Mouse (Mus musculus): Measurements from ENCODE around the gene Dmap1. TPM values are rescaled to one million over a fixed set of nuclear protein-coding genes. Genes with fewer than 3 reads are reported as not detected.

Dmap1 gene
- polyA plus RNA-seq, 1 experiment from 2014 or later, result 64.8 TPM

DNA sequence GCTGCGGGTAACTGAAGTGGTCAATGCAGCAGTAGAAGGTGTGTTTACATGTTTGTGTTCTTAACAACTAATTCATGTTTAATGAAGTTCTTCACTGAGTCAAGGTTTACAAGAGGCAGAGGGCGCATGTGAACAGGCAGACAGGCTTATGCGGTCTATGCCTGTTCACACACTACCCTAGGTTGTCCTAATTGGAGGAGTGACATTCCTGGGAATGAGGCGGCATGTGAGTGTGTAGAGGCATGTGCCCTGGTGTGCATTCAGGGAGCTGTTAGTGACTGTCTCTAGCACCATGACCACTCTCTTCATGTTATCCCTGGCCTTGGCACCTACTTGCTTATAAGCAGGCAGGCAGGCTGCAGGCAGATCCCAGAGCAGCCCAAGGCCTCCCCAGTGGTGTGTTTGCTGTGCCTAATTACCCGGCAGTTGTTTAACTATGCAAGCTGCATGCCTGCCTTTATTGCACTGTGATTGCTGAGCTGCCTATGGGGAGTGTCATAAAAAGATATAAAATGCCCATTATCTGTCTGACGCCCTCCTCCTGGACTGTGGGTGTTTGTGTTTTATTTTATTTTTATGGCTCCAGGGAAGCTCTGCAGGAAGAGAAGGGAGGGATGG, 51.9 kb downstream of the Dmap1 start:
- H3K9ac ChIP-seq (replicated peaks; ENCODE audit: low read length), result no peak overlapping the region
- H3K4me1 ChIP-seq (ENCODE audit: insufficient read depth, low read length), result peaks cover 19% of the 10 kb centered on the region; the same call in 1 of the 2 replicates
- no peak overlapping the region for H3K4me3 ChIP-seq (ENCODE audit: low read length)
- no peaks in the 10 kb centered on the region for H3K9me3 ChIP-seq (ENCODE audit: low read length)
- WGBS, result 51% methylated on average over 6 of the region's 6 CpGs
- H3K27me3 ChIP-seq (ENCODE audit: insufficient read depth, low read length), result no peaks in the 10 kb centered on the region
- no peak overlapping the region for H3K4me2 ChIP-seq (replicated peaks; ENCODE audit: low read depth, low read length)
- peaks cover 3% of the 10 kb centered on the region; the same call in 1 of the 2 replicates for H3K36me3 ChIP-seq (ENCODE audit: insufficient read depth, low read length)
- H3K27ac ChIP-seq (ENCODE audit: low read length), result no peak overlapping the region
- peak; percentile 49 for ATAC-seq (ENCODE audit: low FRiP score, low TSS enrichment)

DNA sequence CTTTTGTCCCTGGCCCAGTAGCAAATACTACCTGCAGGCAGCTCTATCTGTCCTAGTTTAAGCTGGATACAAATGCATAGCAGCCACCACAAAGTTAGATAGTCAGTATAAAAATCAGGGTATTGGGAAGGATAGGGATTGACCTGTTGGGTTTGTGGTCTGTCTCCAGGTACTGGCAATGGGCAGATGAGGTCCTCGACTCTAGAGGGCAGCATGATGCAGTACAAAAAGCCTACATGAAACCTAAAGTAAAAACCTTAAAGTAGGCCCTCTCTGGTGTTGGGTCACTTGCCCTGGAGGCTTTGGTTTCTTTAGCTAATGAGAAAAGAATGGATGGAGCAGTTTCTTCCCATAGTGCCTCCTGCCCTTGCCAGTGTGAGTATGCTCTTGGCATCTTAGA, 53.6 kb downstream of the Dmap1 start:
- 52% methylated on average over 1 of the region's 1 CpGs for WGBS

More for the DNA sequence above, 53.6 kb downstream of the Dmap1 start:
- Histone ChIP-seq H3K4me3 (ENCODE audit: low read length) (no peak overlapping the region), H3K36me3 (ENCODE audit: insufficient read depth, low read length) (peaks cover 3% of the 10 kb centered on the region; the same call in 1 of the 2 replicates), H3K9me3 (ENCODE audit: low read length) (no peaks in the 10 kb centered on the region), H3K27ac (ENCODE audit: low read length) (no peak overlapping the region), H3K4me1 (ENCODE audit: insufficient read depth, low read length) (peaks cover 28% of the 10 kb centered on the region), H3K9ac (replicated peaks; ENCODE audit: low read length) (no peak overlapping the region), H3K27me3 (ENCODE audit: insufficient read depth, low read length) (no peaks in the 10 kb centered on the region), H3K4me2 (replicated peaks; ENCODE audit: low read depth, low read length) (no peak overlapping the region)
- no peak for ATAC-seq (ENCODE audit: low FRiP score, low TSS enrichment)

Other genes with a start within 250 kb of the Dmap1 start
- gene Rnf220, start 185.2 kb downstream of the Dmap1 start, polyA plus RNA-seq (2015; fragmentation: Nextera tagmentation; extraction: Ambion mirVana), result 71.5 and 76.0 TPM in 2 replicates
- gene Eri3, start 131.9 kb downstream of the Dmap1 start, polyA plus RNA-seq (2015; fragmentation: Nextera tagmentation; extraction: Ambion mirVana), result 129 and 131 TPM in 2 replicates
- gene Gm12845, start 42.1 kb upstream of the Dmap1 start, polyA plus RNA-seq (2015; fragmentation: Nextera tagmentation; extraction: Ambion mirVana), result not detected in 2 replicates
- gene Klf17, start 83.4 kb upstream of the Dmap1 start, polyA plus RNA-seq (2015; fragmentation: Nextera tagmentation; extraction: Ambion mirVana), result 0.06 TPM in 1 of 2 replicates, not detected in the other
- gene Slc6a9, start 152.2 kb upstream of the Dmap1 start, polyA plus RNA-seq (2015; fragmentation: Nextera tagmentation; extraction: Ambion mirVana), result 12.3 and 13.4 TPM in 2 replicates
- 1.2 and 2.4 TPM in 2 replicates for gene Ccdc24, start 190.3 kb upstream of the Dmap1 start, polyA plus RNA-seq (2015; fragmentation: Nextera tagmentation; extraction: Ambion mirVana)
- gene B4galt2, start 201.2 kb upstream of the Dmap1 start, polyA plus RNA-seq (2015; fragmentation: Nextera tagmentation; extraction: Ambion mirVana), result 18.0 TPM in 2 replicates
- 270 and 305 TPM in 2 replicates for gene Atp6v0b, start 205.1 kb upstream of the Dmap1 start, polyA plus RNA-seq (2015; fragmentation: Nextera tagmentation; extraction: Ambion mirVana)
- gene Dph2, start 209.8 kb upstream of the Dmap1 start, polyA plus RNA-seq (2015; fragmentation: Nextera tagmentation; extraction: Ambion mirVana), result 22.1 and 22.7 TPM in 2 replicates
- 52.9 and 53.1 TPM in 2 replicates for gene Ipo13, start 232.7 kb upstream of the Dmap1 start, polyA plus RNA-seq (2015; fragmentation: Nextera tagmentation; extraction: Ambion mirVana)
- 3.0 and 3.5 TPM in 2 replicates for gene Artn, start 247.5 kb upstream of the Dmap1 start, polyA plus RNA-seq (2015; fragmentation: Nextera tagmentation; extraction: Ambion mirVana)